Mouse (Mus musculus): Measurements from ENCODE around the gene Pex13.

DNA sequence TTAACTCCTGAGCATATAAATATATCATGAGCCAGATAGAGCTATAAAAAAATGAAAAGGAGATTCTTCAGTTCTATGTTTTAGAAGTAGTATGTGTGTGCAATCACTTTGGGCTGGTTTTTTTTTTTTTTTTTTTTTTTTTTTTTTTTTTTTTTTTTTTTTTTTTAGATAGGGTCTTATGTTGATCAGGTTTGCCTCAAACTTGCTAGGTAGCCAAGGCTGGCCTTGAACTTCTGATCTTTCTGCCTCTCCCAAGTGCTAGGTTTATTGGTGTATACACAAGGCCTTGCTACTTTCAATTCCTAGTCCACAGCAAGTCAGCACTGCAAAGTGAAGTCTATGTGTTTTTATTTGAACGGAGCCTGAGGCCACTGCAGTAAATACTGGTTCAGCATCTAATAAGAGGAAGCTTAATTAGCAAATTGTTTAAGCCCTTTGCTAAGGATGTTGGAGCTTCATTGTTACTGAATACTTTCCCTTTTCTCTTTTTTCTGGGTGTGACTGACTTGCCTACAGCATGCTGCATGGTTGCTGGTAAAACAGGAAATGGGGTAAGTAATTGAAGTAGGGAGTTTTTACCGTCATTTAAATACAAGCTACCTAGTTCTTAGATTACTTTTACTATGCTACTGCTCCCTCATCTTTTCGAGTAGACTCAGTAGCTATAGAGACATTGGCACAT, 33.8 kb upstream of the Pex13 start:
- TF ChIP-seq EP300 (optimal IDR thresholded peaks at IDR 0.05) (no peak), CTCF (IDR thresholded peaks at IDR 0.05; ENCODE audit: low read depth) (no peak)

All from stomach, postnatal 0 days (tissue).